Mouse (Mus musculus) left cerebral cortex, adult 8-10 months (tissue): ENCODE measurements around the gene Usp17lb. TPM values are rescaled to one million over a fixed set of nuclear protein-coding genes. Genes with fewer than 3 reads are reported as not detected.
"Not testable (repeated sequence)": the region's sequence is repeated elsewhere in the genome, so short reads cannot be mapped to it uniquely, and the experiment has no call there.

Experiments used
- DNase-seq, 2 experiments: peaks; one replicate each; pipeline ENCODE4 v3.0.0; 2022; ENCODE audit warnings: low spot score in 2 of 2
- total RNA-seq, 4 experiments: library from RNA; stranded (reverse); gene quantifications; 2 replicates each; pipeline ENCODE4 v1.2.4; 2022

Gene Usp17lb
- not detected for total RNA-seq

DNA sequence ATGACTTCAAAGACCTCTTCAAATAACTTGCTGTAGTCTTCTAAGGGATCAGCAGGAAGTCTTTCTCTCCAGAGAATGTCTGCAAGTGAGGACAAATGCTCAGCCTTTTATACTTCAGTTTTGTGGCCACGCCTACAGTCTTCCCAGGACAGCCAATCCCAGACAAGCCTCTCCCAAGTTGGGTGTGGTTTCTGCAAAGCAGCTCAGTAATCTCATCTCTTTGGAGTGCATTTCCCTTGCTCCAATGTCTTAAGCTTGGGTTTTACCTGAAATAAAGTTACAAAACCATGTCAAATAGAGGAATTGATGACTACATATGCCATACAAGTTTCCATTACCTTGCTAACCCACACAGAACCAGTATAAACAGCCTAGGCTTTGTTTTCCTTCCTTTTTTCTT, at the start of gene Usp17lb:
Gene Usp17lb, minus strand, starts transcription at position 101 of the 400 bp plus-strand sequence.
- DNase-seq = no peak

DNA sequence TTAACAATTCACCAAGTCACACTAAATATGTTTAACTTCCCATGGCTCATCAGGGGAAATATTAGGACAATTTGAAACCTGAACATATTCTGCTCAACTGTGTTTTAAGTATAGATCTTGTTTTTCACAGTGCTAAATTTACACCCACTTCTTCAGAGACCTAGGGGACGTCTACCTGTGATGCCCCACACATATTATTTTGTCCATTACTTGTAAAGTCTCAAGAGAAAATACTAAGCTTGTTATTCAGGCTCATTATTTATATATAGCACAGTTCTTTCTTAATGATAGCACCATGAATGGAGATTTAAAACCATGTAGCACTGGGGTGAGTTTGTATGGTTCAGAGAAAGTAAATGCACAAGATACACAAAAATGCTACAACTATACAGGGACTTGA, 35.3 kb upstream of the Usp17lb start, which contains the start of gene Olfr665:
Gene Olfr665, plus strand, starts transcription at position 301 of the 400 bp plus-strand sequence.
- no peak for DNase-seq

DNA sequence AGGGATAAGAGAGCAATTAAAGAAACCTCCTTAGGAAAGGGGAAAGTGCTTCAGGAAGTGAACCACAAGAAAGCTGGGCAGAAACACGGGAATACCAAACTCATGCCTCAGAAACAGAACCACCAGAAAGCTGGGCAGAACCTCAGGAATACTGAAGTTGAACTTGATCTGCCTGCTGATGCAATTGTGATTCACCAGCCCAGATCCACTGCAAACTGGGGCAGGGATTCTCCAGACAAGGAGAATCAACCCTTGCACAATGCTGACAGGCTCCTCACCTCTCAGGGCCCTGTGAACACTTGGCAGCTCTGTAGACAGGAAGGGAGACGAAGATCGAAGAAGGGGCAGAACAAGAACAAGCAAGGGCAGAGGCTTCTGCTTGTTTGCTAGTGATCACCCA, 19.0 kb upstream of the Usp17lb start:
- DNase-seq = no peak

DNA sequence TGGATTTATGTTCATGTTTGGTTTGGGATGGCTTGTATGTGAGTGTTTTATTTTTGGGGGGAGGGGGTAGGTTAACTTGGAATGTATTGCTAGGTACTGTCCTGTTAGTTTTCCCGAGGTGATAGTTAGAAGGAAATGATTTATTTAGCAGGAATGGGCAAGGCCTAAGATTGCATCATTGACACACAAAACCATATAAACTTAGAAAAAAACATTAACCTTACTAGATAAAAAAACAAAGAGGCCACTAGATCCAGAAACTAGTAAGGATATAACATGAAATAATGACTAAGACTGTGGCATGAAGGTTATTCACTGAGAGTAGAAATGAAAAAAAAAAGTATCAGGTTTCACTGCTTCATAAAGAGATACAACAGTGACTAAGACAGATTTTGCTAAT, 15.3 kb upstream of the Usp17lb start:
- no peak for DNase-seq

DNA sequence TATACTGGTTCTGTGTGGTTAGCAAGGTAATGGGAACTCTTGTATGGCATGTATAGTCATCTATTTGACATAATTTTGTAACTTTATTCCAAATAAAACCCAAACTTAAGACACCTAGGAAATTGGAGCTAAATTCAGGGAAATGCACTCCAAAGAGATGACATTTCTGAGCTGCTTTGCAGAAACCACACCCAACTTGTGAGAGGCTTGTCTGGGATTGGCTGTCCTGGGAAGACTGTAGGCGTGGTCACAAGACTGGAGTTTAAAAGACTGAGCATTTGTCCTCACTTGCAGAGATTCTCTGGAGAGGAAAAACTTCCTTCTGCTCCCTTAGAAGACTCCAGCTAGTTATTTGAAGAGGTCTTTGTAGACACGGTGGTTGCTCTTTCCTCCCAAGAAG, 14.3 kb upstream of the Usp17lb start, which contains the start of gene Usp17la:
Gene Usp17la, plus strand, starts transcription at position 301 of the 400 bp plus-strand sequence.
- not testable (repeated sequence) for DNase-seq

DNA sequence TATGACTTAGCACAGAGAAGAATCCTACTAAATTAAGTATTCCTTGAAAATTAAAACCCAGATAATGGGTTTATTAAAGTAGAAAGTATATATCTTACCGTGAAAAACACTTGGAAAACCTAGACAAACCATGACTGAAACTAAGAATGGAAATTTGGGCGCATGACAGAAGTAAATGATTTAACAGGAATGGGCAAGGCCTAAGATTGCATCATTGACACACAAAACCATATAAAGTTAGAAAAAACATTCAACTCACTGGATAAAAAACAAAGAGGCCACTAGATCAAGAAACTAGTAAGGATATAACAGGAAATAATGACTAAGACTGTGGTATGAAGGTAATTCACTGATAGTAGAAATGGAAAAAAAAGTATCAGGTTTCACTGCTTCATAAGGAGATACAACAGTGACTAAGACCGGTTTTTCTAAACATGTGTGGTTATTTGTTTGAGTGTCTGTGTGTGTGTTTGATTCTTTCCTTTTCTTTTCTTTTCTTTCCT, 12.9 kb upstream of the Usp17lb start:
- no peak for DNase-seq

DNA sequence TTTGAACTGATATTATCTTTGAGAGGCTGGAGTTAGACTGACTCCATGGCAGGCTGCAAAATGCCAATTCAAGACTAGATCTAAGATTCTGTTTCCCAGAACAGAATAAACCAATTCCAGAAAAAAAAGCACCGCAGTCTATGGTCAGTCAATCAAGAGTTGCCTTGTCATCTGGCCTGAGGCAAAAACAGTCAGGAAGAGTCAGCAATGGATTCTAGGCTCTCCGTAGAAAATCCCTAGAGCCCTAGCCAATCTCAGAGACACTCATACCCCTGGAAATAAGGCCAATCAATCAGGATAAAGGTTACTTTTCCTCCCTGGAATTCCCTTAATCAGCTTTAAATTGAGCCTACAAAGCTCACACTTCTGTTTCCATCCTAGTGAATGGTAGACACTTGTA, 9.1 kb upstream of the Usp17lb start:
- not testable (repeated sequence) for DNase-seq

DNA sequence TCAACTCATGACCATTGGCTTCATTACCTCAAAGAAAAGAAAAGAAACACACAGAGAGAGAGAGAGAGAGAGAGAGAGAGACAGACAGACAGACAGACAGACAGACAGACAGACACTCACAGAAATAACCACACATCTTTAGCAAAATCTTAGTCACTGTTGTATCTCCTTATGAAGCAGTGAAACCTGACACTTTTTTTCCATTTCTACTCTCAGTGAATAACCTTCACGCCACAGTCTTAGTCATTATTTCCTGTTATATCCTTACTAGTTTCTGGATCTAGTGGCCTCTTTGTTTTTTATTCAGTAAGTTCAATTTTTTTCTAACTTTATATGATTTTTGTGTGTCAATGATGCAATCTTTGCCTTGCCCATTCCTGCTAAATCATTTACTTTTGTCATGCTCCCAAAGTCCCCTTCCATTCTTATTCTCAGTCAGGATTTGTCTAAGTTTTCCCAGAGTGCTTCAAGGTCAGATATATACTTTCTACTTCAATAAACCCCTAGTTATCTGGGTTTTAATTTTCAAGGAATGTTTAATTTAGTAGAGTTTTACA, 1.4 kb upstream of the Usp17lb start:
- DNase-seq = no peak

DNA sequence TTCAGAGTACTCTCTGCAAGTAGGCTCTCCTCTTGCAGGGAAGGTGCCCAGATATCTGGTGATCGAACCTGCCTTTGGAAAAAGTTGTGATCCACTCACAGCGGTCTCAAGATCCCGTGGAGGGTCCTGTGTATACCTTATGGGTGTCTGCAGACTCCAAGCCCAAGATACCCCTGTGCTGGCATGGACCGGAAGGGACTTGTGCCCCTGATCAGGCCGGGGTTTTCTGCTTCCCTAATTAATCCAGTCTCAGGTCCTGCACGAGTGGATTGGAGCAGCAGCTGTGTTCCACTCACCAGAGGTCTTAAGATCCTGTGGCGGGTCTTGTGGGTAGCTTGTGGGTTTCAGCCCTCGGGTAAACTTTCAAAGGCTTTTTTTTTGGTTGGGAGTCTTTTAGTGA, 32.1 kb downstream of the Usp17lb start:
- DNase-seq = not testable (repeated sequence)

DNA sequence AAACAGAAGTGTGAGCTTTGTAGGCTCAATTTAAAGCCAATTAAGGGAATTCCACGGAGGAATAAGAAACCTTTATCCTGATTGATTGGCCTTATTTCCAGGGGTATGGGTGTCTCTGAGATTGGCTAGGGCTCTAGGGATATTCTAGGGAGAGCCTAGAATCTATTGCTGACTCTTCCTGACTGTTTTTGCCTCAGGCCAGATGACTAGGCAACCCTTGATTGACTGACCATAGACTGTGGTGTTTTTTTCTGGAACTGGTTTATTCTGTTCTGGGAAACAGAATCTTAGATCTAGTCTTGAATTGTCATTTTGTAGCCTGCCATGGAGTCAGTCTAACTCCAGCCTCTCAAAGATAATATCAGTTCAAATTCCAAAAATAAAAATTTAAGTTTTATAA, 51.6 kb downstream of the Usp17lb start:
- DNase-seq = no peak

Other genes with a start within 250 kb of the Usp17lb start
- gene Olfr655, start 240.8 kb downstream of the Usp17lb start, total RNA-seq = not detected
- not detected for gene Olfr656, start 228.6 kb downstream of the Usp17lb start, total RNA-seq
- not detected for gene Olfr657, start 217.8 kb downstream of the Usp17lb start, total RNA-seq
- gene Olfr658, start 195.3 kb downstream of the Usp17lb start, total RNA-seq = not detected
- gene Olfr659, start 175.8 kb downstream of the Usp17lb start, total RNA-seq = not detected
- gene Olfr661, start 156.1 kb downstream of the Usp17lb start, total RNA-seq = not detected
- not detected for gene Usp17le, start 65.1 kb downstream of the Usp17lb start, total RNA-seq
- gene Usp17la, start 14.4 kb upstream of the Usp17lb start, total RNA-seq = not detected
- not detected for gene Olfr665, start 35.4 kb upstream of the Usp17lb start, total RNA-seq
- gene Olfr666, start 53.3 kb upstream of the Usp17lb start, total RNA-seq = not detected
- gene Olfr667, start 78.9 kb upstream of the Usp17lb start, total RNA-seq = not detected
- not detected for gene Olfr668, start 85.5 kb upstream of the Usp17lb start, total RNA-seq
- not detected for gene Olfr669, start 91.6 kb upstream of the Usp17lb start, total RNA-seq
- not detected for gene Olfr670, start 120.0 kb upstream of the Usp17lb start, total RNA-seq
- gene Olfr671, start 136.5 kb upstream of the Usp17lb start, total RNA-seq = not detected
- gene Olfr672, start 159.4 kb upstream of the Usp17lb start, total RNA-seq = not detected
- gene Olfr675, start 185.9 kb upstream of the Usp17lb start, total RNA-seq = not detected
- not detected for gene Olfr676, start 190.1 kb upstream of the Usp17lb start, total RNA-seq
- gene Olfr677, start 208.8 kb upstream of the Usp17lb start, total RNA-seq = not detected
- not detected for gene Olfr678, start 221.9 kb upstream of the Usp17lb start, total RNA-seq
- gene Olfr679, start 238.6 kb upstream of the Usp17lb start, total RNA-seq = not detected